Mouse (Mus musculus): Measurements from ENCODE around the gene Pak3.

- no peak for TF ChIP-seq USF2 (IDR thresholded peaks at IDR 0.05; ENCODE audit: borderline replicate concordance in 1 of 2, insufficient read depth in 1 of 2, low read depth in 1 of 2, low read length in 2 of 2)
- no peak for TF ChIP-seq CTCF (IDR thresholded peaks at IDR 0.05 in 2 of 3, conservative IDR thresholded peaks at IDR 0.05 in 1 of 3; ENCODE audit: control insufficient read depth in 1 of 3, insufficient read depth in 1 of 3, low read depth in 2 of 3, low read length in 3 of 3, poor library complexity in 1 of 3, severe bottlenecking in 1 of 3)
- no peak for TF ChIP-seq SIN3A (IDR thresholded peaks at IDR 0.05; ENCODE audit: low read length)
- TF ChIP-seq POLR2A (IDR thresholded peaks at IDR 0.05; ENCODE audit: control insufficient read depth in 1 of 2, insufficient read depth in 1 of 2, low read depth in 1 of 2, low read length in 2 of 2, poor library complexity in 1 of 2): no peak
- no peak for TF ChIP-seq MAX (IDR thresholded peaks at IDR 0.05; ENCODE audit: low read length)
- no peak for TF ChIP-seq GABPA (IDR thresholded peaks at IDR 0.05; ENCODE audit: low read depth, low read length)
These were observed 160.2 kb downstream of the Pak3 start for GRCm38 (mm10) chrX:143678566-143678965.

All from MEL (cell line).